10 mouse cellular contexts compared by ENCODE assay signal in genomic region chr7:99544272-99544671, GRCm38 (mm10). TPM values are rescaled to one million over a fixed set of nuclear protein-coding genes. Genes with fewer than 3 reads are reported as not detected.
DNase-seq lines count a peak whose midpoint lies in the region; ATAC-seq and TF ChIP-seq lines count a peak whose summit lies in the region.
"Had no signal": no experiment of that assay in that cellular context is flagged by ENCODE, and none has a peak within 500 bp of the region (broad histone marks: within the 10 kb centered on the region; RNA-seq: fewer than 3 reads in every experiment).

No protein-coding gene starts in this region.

- no peak for ATAC-seq in lung, postnatal 0 days
- peak; percentile 78 for ATAC-seq in forebrain, postnatal 0 days
- ATAC-seq in megakaryocyte progenitor cell, adult 5-6 weeks (replicated peaks; ENCODE audit: poor library complexity) = 0 out of 2 replicates have a peak, but pooled peaks have one; percentile 1

- no peaks in the 10 kb centered on the region for H3K9me3 ChIP-seq in lung, postnatal 0 days (ENCODE audit: low read length)
- no peaks in the 10 kb centered on the region for H3K9me3 ChIP-seq in forebrain, postnatal 0 days (ENCODE audit: low read length)

- H3K4me1 ChIP-seq in lung, postnatal 0 days (ENCODE audit: insufficient read depth, low read depth, low read length) = peaks cover 34% of the 10 kb centered on the region; the same call in 1 of the 2 replicates
- peaks cover 5% of the 10 kb centered on the region for H3K4me1 ChIP-seq in forebrain, postnatal 0 days (ENCODE audit: insufficient read depth)

- no peak for TF ChIP-seq EP300 in lung, postnatal 0 days (IDR thresholded peaks at IDR 0.05)

- H3K36me3 ChIP-seq in lung, postnatal 0 days (ENCODE audit: insufficient read depth, low read length) = no peaks in the 10 kb centered on the region
- peaks cover 12% of the 10 kb centered on the region for H3K36me3 ChIP-seq in forebrain, postnatal 0 days (ENCODE audit: insufficient read depth)

- H3K9ac ChIP-seq in lung, postnatal 0 days (replicated peaks; ENCODE audit: low read depth) = no peak overlapping the region
- no peak overlapping the region for H3K9ac ChIP-seq in forebrain, postnatal 0 days
- H3K9ac ChIP-seq: lung, embryonic 14.5 days had no signal

- no peak overlapping the region for H3K4me2 ChIP-seq in lung, postnatal 0 days (replicated peaks; ENCODE audit: low read depth, low read length)
- H3K4me2 ChIP-seq in forebrain, postnatal 0 days (ENCODE audit: low read depth) = no peak overlapping the region
- H3K4me2 ChIP-seq: lung, embryonic 14.5 days had no signal

- intact Hi-C loops in gastrocnemius, adult 2 months (cut with DNase I) = no loop called here

- TF ChIP-seq CTCF in gastrocnemius, adult 2 months (IDR thresholded peaks at IDR 0.05) = no peak
- TF ChIP-seq CTCF in lung, postnatal 0 days (IDR thresholded peaks at IDR 0.05) = no peak
- TF ChIP-seq CTCF in forebrain, postnatal 0 days (IDR thresholded peaks at IDR 0.05; ENCODE audit: low read depth) = no peak

- peak overlapping the region; percentile 85; the same call in 1 of the 2 replicates for H3K27ac ChIP-seq in gastrocnemius, adult 2 months
- H3K27ac ChIP-seq in lung, postnatal 0 days (ENCODE audit: low read length) = 0 out of 2 replicates have a peak overlapping the region, but pooled peaks have one; percentile 38
- H3K27ac ChIP-seq in forebrain, postnatal 0 days (ENCODE audit: low read depth, low read length) = peak overlapping the region; percentile 50; the same call in 1 of the 2 replicates

- 52% methylated on average over 6 of the region's 6 CpGs for whole genome bisulfite sequencing in lung, postnatal 0 days
- 29% methylated on average over 6 of the region's 6 CpGs for WGBS in forebrain, postnatal 0 days

- no peak overlapping the region for H3K4me3 ChIP-seq in gastrocnemius, adult 2 months
- H3K4me3 ChIP-seq in lung, postnatal 0 days (ENCODE audit: low read depth, low read length) = no peak overlapping the region
- no peak overlapping the region for H3K4me3 ChIP-seq in forebrain, postnatal 0 days (ENCODE audit: low read depth, low read length)

- DNase-seq in gastrocnemius, adult 2 months = peak; percentile 18
- no peak for DNase-seq in gastrocnemius, postnatal 25 days
- no peak for DNase-seq in lung, postnatal 0 days (ENCODE audit: low spot score)
- no peak for DNase-seq in lung, postnatal 4 days
- peak; percentile 60 for DNase-seq in forebrain, postnatal 0 days
- DNase-seq in kidney, adult 11 months = no peak
- DNase-seq: kidney, postnatal 25 days; lung, embryonic 14.5 days had no signal

- no peaks in the 10 kb centered on the region for H3K27me3 ChIP-seq in lung, postnatal 0 days (replicated peaks; ENCODE audit: insufficient read depth, low read length)
- H3K27me3 ChIP-seq in forebrain, postnatal 0 days (ENCODE audit: insufficient read depth, low read length) = no peaks in the 10 kb centered on the region
- H3K27me3 ChIP-seq: CH12.LX had no signal

RNA-seq across cellular contexts. Expression of gene Arrb1, which starts 9.0 kb away (rescaled TPM):
- 10 to 100 TPM in 1 of 2 experiments, 1 to 10 TPM in 1; 6.9 to 10.8 TPM for total RNA-seq in gastrocnemius, adult 2 months (2021)
- 10 to 100 TPM; 12.4 to 15.6 TPM for total RNA-seq in gastrocnemius, postnatal 25 days (2021)
- polyA plus RNA-seq in lung, postnatal 0 days (2015; fragmentation: Nextera tagmentation; extraction: Ambion mirVana) = 21.7 and 25.7 TPM in 2 replicates
- total RNA-seq in forebrain, postnatal 0 days (2014; rRNA removed) = 88.0 and 102 TPM in 2 replicates
- 10.3 and 13.0 TPM in 2 replicates for polyA plus RNA-seq in forebrain, postnatal 0 days (2015; fragmentation: Nextera tagmentation; extraction: Ambion mirVana)
- 23.5 and 24.1 TPM in 2 replicates for total RNA-seq in megakaryocyte progenitor cell, adult 5-6 weeks (2015)
- total RNA-seq in megakaryocyte progenitor cell, adult 5-6 weeks (2017) = 48.2 and 49.2 TPM in 2 replicates

Comparison
In these comparisons a context has a peak if more than half of its experiments do, and no peak if none do; other contexts are left out.
1. DNase-seq: peak in gastrocnemius, adult 2 months (single experiment) and forebrain, postnatal 0 days (single experiment); none in gastrocnemius, postnatal 25 days (single experiment), lung, postnatal 0 days (single experiment), lung, postnatal 4 days (0 of 2) and kidney, adult 11 months (single experiment).
2. Peak in every context shown above with its lines, with median percentiles within 50 percentile points of each other: H3K27ac ChIP-seq.